Mouse (Mus musculus) heart, adult 9 months (tissue): Measurements from ENCODE around the gene Ap3m1.
A peak's percentile ranks its signal among the peaks of the same experiment; 100 is the strongest.

Experiments used
- DNase-seq, 2 experiments: peaks; one replicate each; pipeline ENCODE4 v3.0.0; 2022; ENCODE audit warnings: low spot score in 2 of 2

The Ap3m1 gene

DNA sequence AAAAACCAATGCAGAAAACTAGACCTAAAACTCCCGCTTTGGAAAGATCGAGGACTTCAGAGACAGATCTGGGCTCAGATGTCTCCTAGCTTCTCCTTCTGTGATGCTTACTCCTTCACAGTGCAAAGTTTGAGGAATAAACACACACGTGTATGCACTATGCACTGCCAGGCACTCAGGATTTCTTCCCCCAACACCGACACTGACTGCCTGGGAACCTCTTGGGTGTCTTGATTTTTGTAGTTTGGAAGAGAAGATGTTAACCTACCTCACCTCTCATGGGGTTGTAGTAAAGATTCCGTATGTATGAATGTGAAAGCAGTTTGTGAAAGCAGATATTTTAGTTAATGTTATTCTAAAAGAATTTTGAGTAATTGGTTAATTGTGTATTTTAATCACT lies 34.4 kb downstream of the Ap3m1 start:
- no peak for DNase-seq

DNA sequence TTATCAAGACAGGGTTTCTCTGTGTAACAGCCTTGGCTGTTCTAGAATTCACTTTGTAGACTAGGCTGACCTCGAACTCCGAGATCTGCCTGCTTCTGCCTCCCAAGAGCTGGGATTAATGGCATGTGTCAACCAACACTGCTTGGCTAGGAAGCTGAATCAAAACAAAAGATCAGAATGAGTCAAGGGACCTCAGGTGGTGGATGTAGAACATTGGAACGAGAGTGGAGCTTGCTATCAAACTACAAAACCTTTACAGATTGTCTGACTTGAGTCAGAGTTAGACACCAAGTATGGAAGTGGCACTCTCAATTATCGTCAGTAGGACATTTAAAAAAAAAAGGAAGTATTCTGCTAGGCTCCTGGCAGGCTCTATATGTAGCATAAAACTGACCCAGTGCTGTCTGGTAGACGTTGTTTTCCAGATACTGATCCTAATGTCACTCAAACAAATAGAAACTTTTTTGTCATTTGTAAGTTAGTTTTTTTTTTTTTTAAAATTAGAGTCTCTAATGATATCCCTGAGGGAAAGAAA lies 38.4 kb downstream of the Ap3m1 start:
- DNase-seq, result no peak

DNA sequence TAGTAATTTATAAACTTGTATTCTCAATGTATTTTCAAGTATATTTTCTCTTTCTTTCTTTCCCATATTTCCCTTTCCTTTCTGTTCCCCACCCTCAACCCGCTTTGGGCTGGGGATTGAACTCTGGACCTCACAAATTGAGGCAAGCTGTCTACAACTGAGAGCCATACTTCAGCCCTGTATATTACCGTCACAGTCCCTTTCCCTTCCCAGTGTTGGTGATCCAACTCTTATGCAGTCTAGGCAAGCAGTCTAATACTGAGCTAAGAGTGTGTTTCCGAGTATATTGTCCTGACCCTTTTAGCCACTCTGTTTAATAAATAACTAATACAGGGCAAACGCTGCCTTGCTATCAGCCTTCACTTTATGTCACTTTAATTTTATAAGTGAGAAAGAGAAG lies 52.7 kb downstream of the Ap3m1 start:
- DNase-seq, result no peak

DNA sequence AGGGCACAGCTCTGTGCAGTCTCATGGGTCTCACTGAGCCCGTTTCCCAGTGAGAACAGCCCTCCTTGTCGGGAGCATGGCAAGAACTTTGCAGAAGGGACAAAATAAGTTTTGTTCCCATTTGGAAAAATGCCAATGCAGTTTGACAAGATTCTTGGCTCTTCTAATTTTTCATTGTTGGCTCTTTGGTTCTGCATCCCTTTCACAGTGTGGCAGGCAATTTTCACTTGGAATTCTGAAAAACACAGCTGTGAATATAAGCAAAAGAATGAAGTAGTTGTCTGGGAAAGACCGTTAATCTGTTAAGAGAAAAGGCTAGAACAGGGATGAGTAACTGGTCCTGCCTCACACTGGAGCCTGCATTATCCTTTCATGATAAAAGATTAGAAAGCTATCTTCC lies 54.8 kb downstream of the Ap3m1 start:
- DNase-seq, result no peak

DNA sequence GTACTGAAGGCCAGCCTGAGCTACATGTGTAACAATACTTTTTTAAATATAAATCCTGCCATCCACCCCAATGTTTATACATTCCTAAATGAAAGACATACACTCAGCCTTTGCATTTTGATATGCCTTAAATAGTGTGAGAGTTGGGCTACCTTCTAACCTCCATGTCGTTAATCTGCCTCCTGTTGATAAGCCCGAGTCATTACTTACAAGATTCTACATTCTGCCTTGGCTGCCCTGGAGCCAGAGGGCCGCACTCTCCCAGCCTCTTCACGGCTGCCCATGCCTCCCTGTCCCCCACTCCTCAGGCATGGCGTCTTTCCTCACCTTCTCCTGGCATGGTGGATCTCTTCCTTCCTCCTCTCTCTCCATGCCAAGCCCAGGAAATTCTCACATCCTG lies 55.9 kb downstream of the Ap3m1 start:
- DNase-seq, result no peak

DNA sequence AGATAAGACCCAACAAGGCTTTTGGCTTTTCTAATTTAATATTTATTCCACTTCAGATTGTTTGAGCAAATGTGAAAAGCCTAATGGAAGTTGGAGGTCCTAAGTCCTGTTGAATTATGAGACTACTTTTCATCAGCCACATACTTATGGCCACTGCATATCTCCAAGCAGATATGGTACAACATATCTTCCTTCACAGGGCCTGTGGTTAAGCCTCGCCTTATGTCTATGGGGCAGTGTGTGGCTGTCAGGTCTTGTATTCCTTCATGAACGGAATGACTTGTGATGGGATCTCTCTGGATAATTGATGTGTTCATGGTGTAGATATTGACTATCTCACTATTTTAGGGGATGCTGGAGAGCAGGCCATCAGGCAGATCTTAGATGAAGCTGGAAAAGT lies 56.8 kb downstream of the Ap3m1 start:
- no peak for DNase-seq

DNA sequence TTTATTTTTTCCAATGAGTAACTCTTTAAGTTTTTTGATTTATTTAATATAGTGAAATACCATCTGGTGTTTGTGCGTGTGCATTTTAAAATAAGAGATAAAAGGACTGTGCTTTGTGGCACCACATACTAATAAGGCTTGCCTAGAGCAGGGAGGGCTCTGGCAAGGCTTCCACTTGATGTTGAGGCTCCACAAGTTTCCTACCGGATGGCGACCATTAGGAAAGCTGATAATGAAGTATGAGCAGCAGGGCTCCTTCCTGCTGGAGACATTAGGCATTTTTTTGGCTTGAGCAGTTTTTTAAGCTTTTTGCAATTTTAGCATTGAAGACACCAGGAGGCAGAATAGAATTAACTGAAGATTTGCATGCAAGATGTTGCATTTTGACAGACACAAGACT lies 57.8 kb downstream of the Ap3m1 start:
- DNase-seq, result no peak

DNA sequence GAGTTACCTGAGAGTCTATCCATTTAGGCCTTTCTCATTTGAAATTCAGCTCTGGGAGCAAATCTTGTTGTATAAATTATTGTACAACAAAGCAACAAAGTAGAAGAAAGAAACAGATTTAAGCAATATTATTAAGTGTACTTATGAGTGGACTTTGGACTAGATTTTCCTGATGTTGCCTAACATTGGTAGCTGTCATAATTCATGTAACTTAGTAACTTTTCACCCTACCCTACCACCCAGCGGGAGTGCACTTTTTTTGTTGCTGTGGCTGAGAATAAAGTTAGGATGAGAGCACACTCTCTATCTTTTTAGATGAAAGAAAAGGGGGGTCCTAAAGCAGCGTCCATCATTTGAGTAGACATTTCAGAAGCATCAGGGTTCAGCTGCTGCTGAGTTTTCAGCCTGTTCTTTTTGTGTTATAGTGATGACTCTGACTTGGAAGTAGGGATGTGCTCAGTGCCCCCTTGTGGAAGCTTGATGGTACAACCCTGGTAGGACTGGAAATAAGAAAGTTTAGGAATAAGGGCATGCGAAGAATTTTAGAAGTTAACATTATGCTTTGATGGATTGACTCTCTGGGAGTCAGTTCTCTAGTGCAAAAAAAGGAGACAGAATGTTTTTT lies 59.1 kb downstream of the Ap3m1 start:
- peak; percentile 32 to 59 for DNase-seq

DNA sequence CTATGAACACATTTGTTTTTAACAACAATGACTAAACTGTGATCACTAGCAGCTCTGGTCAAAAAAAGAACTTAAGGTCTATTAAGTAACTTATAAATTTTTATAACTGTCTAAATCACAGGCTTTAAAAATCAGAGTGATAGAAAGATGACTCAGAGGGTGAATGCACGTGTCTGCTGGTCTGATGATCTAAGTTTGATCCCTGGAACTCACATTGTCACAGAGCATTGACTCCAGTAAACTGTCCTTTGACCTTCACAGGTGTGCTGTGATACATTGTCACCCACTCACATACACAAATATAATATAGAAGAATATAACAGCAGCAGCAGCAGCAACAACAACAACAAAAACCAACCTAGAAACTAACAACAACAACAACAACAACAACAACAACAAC lies 60.8 kb downstream of the Ap3m1 start:
- no peak for DNase-seq

DNA sequence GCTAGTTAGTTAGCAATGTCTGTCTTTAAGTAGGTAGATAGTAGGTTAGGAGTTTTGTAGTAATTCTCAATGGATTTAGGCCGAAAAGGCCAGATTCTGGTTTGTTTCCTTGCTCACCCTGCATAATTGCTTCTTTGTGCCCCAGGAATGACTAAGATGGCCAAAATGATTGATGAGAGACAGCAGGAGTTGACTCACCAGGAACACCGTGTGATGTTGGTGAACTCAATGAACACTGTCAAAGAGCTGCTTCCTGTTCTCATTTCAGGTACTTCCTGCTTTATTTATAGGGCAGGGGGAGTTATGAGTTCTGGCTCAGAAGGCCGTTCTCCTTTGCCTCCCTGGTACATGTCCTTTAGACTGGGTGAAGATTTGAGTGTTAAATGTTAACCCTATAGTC lies 66.8 kb downstream of the Ap3m1 start:
- no peak for DNase-seq

DNA sequence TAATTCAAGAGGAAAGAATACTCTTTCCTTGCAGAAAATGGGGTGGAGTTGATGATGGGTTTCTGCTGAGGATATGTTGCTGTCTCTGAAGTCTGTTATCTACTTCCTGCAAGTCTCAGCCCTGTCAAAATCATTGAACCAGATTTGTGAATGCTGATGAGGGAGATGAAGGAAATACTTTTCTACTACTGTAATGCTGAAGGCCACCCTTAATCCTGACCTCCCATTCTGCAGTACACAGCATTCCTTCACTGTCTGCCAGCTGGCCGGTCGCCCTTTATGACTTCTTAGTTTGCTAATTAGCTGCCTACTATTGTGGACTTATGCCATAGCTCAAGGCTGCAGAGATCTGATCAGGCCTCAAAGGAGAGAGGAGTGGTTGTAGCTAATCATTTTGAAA lies 68.5 kb downstream of the Ap3m1 start:
- peak; percentile 71 to 85 for DNase-seq
